Mouse (Mus musculus) bone marrow, adult 2 months (tissue): Measurements from ENCODE around the gene Gpsm3.

ENCODE experiments used
- CTCF ChIP-seq: fragments of 200-500 bp; IDR thresholded peaks from 2 replicates; pipeline ENCODE4 v1.5.1; 2011; ENCODE audit warnings: low read length, control low read depth; ENCODE audit not compliant: control insufficient read depth, insufficient read depth
- POLR2A ChIP-seq: fragments of 200-500 bp; IDR thresholded peaks from 2 replicates; pipeline ENCODE4 v1.6.1; 2011; ENCODE audit warnings: low read depth, mild to moderate bottlenecking, control low read depth, low read length, borderline replicate concordance; ENCODE audit not compliant: control insufficient read depth

GRCm38 (mm10) chr17:34624981-34625380 lies 35.4 kb downstream of the Gpsm3 start:
- TF ChIP-seq CTCF (no peak), POLR2A (no peak)
